Mouse (Mus musculus): ENCODE measurements around the gene Pard3.

Pard3 gene

GRCm38 (mm10) chr8:127437613-127438235 lies 374.0 kb downstream of the Pard3 start:
- no peak for DNase-seq (ENCODE audit: low spot score)

GRCm38 (mm10) chr8:127438625-127439391 lies 375.1 kb downstream of the Pard3 start:
- peak; percentile 6 for DNase-seq (ENCODE audit: low spot score)

GRCm38 (mm10) chr8:127439392-127440160 lies 375.9 kb downstream of the Pard3 start:
- no peak for DNase-seq (ENCODE audit: low spot score)

GRCm38 (mm10) chr8:127440161-127440833 lies 376.6 kb downstream of the Pard3 start:
- DNase-seq (ENCODE audit: low spot score): no peak

- DNase-seq (ENCODE audit: low spot score): peak; percentile 9
Observed at GRCm38 (mm10) chr8:127440834-127441485, 377.3 kb downstream of the Pard3 start.

GRCm38 (mm10) chr8:127447401-127447800 lies 383.7 kb downstream of the Pard3 start:
- DNase-seq (ENCODE audit: low spot score): no peak

- DNase-seq (ENCODE audit: low spot score): no peak
Observed at GRCm38 (mm10) chr8:127449066-127449840, 385.6 kb downstream of the Pard3 start.

GRCm38 (mm10) chr8:127450954-127451668 lies 387.4 kb downstream of the Pard3 start:
- DNase-seq (ENCODE audit: low spot score): no peak

- DNase-seq (ENCODE audit: low spot score): no peak
Observed at GRCm38 (mm10) chr8:127452364-127452763, 388.7 kb downstream of the Pard3 start.

GRCm38 (mm10) chr8:127457901-127458300 lies 394.2 kb downstream of the Pard3 start:
- no peak for DNase-seq (ENCODE audit: low spot score)

- no peak for DNase-seq (ENCODE audit: low spot score)
Observed at GRCm38 (mm10) chr8:127461173-127461572, 397.5 kb downstream of the Pard3 start.

- no peak for DNase-seq (ENCODE audit: low spot score)
Observed at GRCm38 (mm10) chr8:127462378-127462935, 398.8 kb downstream of the Pard3 start.

- no peak for DNase-seq (ENCODE audit: low spot score)
Observed at GRCm38 (mm10) chr8:127464300-127464699, 400.6 kb downstream of the Pard3 start.

GRCm38 (mm10) chr8:127472204-127472603 lies 408.5 kb downstream of the Pard3 start:
- DNase-seq (ENCODE audit: low spot score): no peak

GRCm38 (mm10) chr8:127480003-127480402 lies 416.3 kb downstream of the Pard3 start:
- DNase-seq (ENCODE audit: low spot score): no peak

- DNase-seq (ENCODE audit: low spot score): no peak
Observed at GRCm38 (mm10) chr8:127485618-127486017, 421.9 kb downstream of the Pard3 start.

GRCm38 (mm10) chr8:127491963-127492362 lies 428.3 kb downstream of the Pard3 start:
- DNase-seq (ENCODE audit: low spot score): no peak

GRCm38 (mm10) chr8:127495226-127495780 lies 431.6 kb downstream of the Pard3 start:
- DNase-seq (ENCODE audit: low spot score): no peak

GRCm38 (mm10) chr8:127498997-127499719 lies 435.5 kb downstream of the Pard3 start:
- no peak for DNase-seq (ENCODE audit: low spot score)

Measured in spleen, adult 12 weeks (tissue).